Mouse (Mus musculus): ENCODE results near the gene Phactr1.

The Phactr1 gene

GRCm38 (mm10) chr13:42866162-42866941, 185.9 kb downstream of the Phactr1 start:
- no peak for DNase-seq (ENCODE audit: low read depth, low spot score)

GRCm38 (mm10) chr13:42867026-42867425, 186.6 kb downstream of the Phactr1 start:
- no peak for DNase-seq (ENCODE audit: low read depth, low spot score)

- no peak for DNase-seq (ENCODE audit: low read depth, low spot score)
Observed at GRCm38 (mm10) chr13:42872125-42872524, 191.7 kb downstream of the Phactr1 start.

DNA sequence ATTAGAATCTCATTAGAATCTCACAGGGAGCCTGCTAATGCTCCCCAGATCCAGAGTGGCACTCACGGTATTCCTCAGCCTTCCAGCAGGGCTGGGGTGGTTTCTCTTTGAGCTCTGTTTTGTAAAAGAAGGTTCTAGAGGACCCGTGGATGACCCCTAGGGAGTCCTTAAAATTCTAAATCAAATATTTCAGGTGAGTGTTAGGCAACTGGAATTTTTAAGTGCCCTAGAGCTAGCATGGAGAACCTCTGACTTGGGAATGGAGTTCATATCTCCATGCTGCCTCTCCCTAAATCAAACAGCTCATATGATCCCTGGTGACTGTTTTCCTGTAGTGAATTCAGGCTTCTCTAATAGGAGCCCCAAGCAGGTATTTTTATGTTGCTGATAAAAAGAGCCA, 197.9 kb downstream of the Phactr1 start:
- no peak for DNase-seq (ENCODE audit: low read depth, low spot score)

DNA sequence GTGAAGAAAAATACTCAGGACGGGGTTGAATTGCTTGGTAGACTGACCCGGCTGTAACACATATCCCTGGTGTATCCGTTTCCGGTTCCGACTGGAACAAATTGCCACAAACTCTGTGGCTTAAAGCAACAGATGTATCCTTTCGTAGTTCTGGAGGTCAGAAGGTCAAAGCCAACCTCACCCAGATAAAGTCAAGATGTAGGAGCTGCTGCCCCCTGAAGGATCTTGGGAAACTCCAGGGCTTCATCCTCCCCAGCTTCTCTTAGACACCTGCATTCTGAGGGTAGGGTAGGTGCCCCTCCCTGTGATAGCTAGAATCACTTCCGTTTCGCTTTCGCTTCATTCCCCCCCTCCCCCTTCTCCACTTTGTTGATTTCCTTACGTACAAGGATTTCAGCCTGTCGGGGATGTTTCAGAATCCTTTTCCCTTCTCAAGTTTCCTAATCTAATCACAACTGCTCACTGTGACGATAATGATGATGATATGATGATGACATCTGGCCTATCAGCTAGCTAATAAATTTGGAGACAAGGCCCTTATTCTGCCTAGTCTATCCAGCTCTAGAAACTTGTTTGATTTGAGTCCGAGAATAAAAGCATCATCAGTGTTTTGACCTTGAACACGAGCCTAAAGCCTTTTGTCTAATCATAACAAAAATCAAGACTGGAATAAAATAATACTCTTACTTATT, 203.8 kb downstream of the Phactr1 start:
- no peak for DNase-seq (ENCODE audit: low read depth, low spot score)

- DNase-seq (ENCODE audit: low read depth, low spot score) = no peak
Observed at GRCm38 (mm10) chr13:42884725-42885115, 204.3 kb downstream of the Phactr1 start.

- DNase-seq (ENCODE audit: low read depth, low spot score) = no peak
Observed at GRCm38 (mm10) chr13:42887701-42888100, 207.3 kb downstream of the Phactr1 start.

GRCm38 (mm10) chr13:42889516-42890474, 209.4 kb downstream of the Phactr1 start:
- no peak for DNase-seq (ENCODE audit: low read depth, low spot score)

DNA sequence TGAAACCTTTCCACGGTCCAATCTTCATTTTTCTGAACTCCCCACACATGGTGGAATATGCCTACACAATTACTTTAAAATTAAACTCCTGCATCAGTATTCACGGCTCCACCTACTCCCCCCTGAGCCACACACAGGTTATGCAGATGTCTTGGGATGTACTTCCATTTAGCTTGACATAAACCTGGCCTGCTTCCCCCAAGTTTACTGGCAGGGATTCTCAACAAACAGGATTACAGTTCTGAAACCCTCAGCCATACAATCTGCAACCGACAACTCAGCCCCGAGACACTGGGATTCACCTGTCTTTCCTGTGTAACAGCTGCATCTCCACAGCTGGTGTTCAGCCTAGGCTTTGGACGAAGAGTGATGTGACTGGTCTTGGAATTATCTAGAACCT, 210.2 kb downstream of the Phactr1 start:
- DNase-seq (ENCODE audit: low read depth, low spot score) = no peak

GRCm38 (mm10) chr13:42894016-42894415, 213.6 kb downstream of the Phactr1 start:
- DNase-seq (ENCODE audit: low read depth, low spot score) = no peak

DNA sequence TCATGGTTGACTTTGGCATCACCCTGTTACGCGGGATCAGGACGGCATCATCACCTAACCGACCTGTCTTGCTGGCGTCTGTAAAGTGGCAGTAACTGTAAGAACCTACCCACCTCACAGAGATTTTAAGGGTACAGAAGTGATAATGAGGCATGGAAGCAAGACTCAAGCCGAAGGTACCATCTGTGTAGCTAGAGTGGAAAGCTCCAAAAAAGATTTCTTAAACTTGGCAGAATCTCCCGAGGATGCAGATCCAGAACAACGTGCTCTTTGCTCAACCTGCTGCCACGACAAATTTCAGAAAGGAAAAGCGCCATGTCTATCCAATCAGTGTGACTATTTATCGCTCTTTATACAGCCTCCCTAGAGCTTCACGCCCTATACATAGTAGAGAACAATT, 214.2 kb downstream of the Phactr1 start:
- DNase-seq (ENCODE audit: low read depth, low spot score) = peak; percentile 71

GRCm38 (mm10) chr13:42895980-42896379, 215.6 kb downstream of the Phactr1 start:
- no peak for DNase-seq (ENCODE audit: low read depth, low spot score)

DNA sequence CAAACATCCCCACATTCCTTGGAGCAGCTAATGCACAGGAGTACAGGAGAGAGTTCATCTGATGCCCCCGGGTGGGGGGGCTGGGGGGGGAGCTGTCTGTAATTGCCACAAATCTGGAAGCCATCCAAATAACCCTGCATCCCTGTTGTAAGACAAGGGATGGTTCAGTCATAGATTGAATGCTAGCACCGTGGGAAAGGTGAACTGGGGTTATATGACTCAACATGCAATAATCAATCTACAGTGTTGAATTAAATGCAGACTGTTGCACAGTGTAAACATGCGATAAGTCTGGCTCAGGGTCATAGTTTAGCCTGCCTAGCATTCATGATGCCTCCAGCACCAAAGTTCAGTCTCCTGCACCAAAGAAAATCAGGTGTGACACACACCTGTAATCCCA, 219.2 kb downstream of the Phactr1 start:
- DNase-seq (ENCODE audit: low read depth, low spot score) = no peak

- no peak for DNase-seq (ENCODE audit: low read depth, low spot score)
Observed at GRCm38 (mm10) chr13:42901837-42902236, 221.4 kb downstream of the Phactr1 start.

- DNase-seq (ENCODE audit: low read depth, low spot score) = no peak
Observed at GRCm38 (mm10) chr13:42902859-42903258, 222.4 kb downstream of the Phactr1 start.

DNA sequence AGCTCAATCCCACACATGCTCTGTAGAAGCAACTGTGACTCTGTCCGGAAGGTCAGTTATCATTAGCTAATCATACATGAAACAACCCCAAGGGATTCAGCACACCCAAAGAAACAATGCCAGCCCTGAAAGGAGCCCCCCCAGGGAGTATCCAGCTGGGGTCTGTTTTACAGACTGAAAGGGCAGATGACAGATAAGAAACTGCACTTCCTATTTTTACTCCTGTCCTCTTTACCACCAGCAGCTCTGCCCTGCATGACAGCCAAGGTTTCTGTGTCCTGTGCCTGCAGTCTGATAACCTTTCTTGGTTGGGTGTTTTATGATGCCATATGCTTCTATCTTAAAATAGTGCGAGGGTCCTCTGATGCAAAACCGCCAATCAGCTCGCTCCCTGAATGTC, 225.4 kb downstream of the Phactr1 start:
- no peak for DNase-seq (ENCODE audit: low read depth, low spot score)

- no peak for DNase-seq (ENCODE audit: low read depth, low spot score)
Observed at GRCm38 (mm10) chr13:42906990-42907389, 226.6 kb downstream of the Phactr1 start.

DNA sequence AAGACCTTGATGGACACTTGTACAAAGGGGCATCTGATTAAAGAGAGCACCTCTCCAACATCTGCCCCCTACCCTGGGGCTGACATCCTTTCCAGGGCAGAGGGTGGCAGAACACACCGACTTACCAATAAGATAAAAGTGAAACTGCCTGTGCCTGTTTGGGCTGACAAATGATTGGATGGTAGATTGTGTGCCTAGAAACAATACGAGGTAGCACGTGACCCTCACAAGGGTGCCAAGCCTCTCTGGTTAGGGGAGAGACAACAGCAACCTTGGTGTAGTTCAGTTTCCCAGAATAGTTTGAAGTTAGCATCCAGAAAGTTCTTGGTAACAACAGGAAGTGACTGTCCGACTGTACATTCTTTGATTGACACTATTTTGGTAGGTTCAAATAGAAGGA, 234.7 kb downstream of the Phactr1 start:
- no peak for DNase-seq (ENCODE audit: low read depth, low spot score)

GRCm38 (mm10) chr13:42915851-42916193, 235.4 kb downstream of the Phactr1 start:
- DNase-seq (ENCODE audit: low read depth, low spot score) = no peak

DNA sequence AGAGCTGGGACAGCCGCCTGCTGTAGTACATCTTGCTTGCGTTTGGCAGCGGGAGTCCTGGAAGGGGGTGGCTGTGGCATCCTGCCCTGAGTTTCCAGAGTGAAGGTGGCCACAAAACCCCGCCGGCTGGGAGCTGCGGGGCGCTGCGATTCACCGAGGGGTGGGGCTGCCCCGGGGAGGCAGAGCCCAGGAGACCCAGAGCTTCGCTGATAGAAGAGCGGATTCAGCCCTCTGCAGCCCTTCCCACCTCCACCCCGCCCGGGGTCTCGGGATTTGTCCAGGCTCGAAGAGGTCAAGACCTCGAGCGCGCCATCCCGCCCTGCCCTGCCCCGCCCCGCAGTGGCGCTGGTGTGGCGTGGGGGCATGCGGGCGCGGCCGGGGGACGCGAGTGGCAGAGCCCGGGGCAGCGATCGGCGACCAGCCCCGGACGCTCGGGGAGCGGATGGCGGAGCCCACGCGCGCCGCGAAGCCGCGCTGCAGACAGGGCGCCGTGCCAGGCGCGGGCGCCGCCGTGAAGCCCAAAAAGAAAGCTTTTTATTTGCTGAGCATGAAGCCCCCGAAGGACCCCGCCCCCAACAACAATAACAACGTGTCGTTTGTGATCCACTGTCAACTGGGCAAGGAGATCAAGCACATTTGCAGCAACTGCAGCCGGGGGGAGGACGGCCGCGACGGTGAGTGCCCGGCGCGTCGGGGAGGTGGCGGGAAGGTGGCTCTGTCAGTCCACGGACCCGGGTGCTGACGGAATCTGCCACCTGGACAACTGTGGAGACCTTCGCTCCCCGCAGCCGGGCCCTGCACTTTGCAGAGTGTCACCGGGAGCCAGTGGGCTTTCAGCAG, 236.0 kb downstream of the Phactr1 start:
- peak; percentile 49 for DNase-seq (ENCODE audit: low read depth, low spot score)

GRCm38 (mm10) chr13:42917251-42917650, 236.8 kb downstream of the Phactr1 start:
- no peak for DNase-seq (ENCODE audit: low read depth, low spot score)
